Mouse (Mus musculus) CD4-positive helper T cell, adult 2 months (primary cell): Measurements from ENCODE around the gene Ier5.

Experiments used
- DNase-seq: peaks from one replicate; pipeline ENCODE4 v3.0.0-alpha.2; 2012; ENCODE audit warnings: low read depth, missing footprints, low spot score

Ier5 gene

DNA sequence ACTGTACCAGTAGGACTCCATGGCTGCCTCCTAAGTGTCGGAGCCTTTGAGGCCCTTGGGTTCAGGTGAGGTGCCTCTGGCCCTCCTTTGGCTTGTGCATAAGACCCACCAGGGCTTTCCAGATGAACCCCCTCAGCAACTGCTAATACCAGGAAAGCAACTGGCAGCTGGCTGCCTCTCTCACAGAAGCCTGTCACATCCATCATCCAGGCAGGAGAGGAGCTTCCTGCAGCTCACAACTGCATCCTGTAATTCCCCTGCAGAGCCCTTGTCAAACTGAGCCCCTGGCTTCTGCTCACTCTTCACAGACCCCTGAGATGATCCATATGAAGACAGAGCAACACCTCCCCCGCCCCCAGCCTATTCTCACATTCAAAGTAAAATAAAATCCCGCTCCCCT lies 21.8 kb downstream of the Ier5 start:
- no peak for DNase-seq

DNA sequence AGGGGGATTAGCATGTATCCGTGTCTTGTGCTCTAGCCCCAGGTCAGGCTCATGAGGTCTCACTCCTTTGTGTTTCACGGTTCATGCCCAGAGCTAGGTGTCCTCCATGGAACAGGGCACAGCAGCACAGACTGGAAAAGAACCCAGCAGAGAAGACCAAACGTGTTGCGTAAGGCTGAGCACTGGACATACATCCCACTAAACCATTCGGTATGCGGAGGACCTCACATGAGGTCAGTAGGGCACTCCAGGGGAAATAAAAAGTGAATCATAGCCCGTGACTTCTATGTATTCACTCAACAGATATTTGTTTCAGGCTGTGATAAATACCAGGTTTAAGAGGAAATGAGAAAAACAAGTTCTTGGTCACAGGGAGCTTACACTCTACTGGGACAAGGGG lies 23.6 kb downstream of the Ier5 start:
- no peak for DNase-seq

DNA sequence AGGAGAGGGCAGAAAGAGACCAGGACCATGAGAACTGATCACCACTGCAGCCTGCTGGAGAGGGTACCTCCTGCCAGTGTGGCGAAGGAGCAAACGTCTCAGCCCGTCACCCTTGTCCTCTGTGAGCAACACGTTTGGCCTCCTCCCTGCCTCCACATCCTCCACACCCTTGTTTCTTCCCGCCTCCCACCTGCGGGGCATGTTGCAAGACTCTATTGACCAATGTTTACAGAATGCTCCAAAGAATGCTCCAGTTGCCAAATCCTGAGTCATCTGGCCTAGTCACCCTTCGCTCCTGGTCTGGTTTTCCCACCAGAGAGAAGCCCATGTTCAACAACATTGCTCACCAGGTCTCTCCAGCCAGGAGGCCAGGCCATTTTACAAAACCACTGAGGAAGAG lies 24.6 kb downstream of the Ier5 start:
- DNase-seq = no peak

DNA sequence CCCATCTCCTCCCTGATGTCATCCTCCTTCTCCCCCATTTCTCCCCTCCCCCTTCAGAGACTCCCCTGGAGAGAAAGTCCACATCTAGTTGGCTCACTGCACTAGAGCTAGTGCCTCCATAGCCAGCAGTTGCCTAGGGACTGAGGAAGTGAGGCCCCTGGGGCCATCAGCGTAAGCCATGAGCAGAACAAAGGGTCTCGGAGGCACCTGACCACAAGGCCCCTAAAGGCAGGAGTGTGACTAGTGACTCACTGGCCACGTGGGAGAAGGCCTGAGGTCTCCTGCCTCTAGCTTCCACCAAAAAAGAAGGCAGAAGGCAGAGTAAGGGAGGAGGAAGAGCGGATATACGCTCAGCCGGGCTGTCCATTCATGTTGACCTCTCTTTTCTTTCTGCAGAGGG lies 25.5 kb downstream of the Ier5 start:
- DNase-seq = no peak

DNA sequence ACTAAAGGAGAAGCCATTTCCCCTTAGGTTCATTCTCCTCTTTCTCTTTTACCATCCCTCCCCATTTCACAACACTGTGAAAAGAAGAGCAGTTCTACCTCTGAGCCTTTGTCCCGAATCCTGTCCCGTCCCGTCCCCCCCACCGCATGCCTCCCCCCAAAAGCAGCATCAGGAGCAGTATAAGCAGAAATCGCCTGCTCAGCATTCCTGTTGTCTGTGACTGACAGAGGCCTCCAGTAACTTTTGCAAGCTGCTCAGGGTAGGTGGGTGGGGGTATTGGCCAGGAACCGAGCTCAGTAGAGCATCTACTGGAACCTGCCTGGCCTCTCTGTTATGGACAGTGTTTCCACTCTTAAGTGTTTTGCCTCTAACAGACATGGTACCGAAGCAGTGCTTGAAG lies 26.3 kb downstream of the Ier5 start:
- DNase-seq = no peak

DNA sequence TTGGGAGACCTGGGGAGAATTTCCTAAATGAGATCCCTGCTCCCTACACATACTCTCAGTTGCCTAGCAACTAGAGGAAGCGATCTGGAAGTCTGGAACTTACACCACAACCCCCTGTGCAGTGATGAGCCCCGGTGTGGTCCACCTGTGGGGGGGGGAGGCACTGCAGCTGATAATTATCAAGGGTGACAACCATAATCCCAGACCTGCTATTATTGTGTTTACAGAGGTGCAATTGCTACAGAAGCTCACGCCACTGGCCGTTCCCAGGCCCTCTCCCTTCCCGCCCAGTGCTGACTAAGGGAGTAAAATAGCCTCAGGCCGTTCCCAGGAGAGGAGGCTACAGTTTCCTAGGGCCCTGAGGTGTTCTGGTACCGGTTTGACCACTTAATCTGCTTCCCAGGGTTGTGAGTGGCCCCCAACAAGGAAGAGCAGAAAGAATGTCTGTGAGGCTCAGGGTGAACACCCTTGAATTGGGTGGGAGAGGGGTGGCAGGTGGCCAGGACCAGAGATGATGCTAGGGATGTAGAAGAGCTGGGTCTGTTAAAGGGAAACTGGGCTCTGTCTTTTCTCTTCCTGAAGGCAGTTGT lies 28.1 kb downstream of the Ier5 start:
- no peak for DNase-seq

DNA sequence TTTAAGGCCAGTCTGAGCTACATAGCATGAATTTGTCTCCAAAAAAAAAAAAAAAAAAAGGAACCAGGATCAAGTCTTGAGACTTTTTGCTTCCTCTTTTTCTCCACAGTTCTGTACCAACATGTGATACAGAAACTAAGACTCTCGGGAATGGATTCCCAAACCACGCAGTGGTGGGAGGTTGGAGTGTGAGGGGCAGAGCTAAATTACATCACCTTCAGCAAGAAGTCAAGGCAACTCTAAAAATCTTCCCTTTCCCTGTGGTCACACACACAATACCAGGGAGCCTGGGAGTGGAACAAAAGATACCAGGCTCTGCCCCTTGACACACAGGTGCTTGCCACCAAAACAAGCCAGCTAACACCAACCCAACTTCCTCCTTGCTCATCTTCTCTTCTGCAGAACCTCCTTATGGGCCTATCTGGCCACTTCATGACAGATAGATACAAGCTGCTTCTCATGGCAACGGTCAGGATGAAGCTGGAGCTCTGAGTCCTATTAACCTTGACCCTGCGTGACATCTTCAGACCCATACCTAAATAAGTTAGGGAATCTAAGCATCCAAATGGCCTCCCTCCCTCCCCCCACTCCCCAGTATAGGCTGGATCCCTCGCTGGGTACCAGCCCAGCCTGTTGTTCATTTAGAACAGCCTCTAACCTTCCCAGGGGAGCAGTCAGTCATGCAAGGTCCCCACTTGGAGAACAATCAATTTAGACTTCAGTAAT lies 28.7 kb downstream of the Ier5 start:
- DNase-seq = no peak

DNA sequence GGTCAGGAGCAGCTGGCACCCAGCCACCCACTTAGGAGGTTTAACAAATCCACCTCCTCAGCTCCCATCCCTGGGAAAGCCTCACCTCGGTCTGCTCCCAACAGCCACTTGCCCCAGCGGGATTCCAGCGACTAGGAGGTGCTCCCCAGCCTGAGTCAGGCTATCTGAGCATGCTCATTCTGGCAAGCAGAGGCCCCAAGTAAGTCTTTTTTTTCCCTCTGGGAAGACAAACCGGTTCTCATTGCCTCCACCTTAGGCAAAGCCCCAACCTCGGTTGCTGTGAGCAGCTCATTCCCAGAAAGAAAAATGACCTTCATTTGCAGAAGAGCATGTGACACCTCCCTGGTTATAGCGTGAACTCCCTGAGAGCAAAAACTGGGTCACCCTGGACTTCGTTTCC lies 29.7 kb downstream of the Ier5 start:
- no peak for DNase-seq

DNA sequence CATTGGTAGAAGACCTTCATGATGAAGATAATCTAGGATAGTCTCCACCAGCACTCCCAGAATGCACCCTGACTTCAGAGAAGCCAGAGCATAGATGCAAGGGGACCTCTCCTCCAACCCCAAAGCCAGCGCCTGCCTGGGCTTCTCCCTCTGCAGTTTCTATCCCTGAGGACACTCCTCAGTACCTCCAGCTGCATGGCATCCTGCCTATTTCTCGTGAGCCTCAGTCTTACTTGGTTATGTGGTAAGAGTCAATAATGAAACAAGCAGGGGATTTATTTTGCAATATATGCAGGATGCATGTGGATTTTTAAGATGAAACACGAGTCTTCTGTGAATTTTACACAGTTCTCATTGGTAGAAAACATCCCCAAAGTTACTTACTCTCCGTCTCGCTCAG lies 33.2 kb downstream of the Ier5 start:
- no peak for DNase-seq

DNA sequence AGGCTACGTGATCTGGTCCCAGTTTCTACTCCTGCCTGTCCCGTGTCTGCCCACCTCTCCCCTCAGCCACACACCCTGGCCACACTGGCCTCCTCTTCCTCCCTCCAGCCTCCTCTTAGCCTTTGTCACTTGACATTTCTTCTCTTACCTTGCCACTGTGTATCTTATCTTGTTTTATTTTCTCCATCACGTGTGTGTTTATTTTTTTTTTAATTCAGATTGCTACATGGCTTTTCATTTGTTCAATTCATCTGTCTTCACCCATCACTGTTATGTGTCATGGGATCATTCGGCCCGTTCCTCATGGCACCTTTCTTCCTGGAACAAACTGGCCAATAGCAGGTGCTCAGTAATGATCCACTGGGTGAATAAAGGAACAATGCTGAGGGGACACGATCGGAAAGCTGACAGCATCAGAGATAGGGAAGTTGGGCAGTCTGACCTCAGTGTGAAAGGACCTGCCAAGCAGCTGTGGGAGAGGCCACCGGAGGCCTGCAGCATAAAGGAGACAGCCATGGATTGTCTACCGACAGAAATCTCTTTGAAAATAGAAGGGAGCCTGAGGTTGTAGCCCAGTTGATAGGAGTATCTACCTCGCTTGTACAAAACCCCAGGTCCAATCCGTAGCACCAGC lies 34.3 kb downstream of the Ier5 start:
- no peak for DNase-seq

DNA sequence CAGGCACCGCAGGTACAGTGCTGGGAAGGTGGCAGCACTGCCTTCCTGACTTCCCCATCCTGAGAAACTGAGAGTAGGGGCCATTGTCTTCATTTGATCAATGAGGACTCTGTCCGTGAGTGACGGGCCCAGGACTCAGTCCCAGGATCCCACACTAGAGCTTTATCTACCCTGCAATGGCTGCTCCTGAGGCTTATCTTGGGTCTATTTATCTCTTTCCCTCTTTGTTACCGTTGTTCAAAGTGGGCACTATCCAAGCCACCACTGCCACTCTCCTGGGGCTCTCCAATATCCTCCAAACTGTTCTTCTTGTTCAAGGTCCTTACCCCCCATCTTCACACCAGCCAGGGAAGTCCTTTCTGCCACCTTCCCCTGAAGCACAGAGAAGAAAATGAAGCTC lies 34.8 kb downstream of the Ier5 start:
- DNase-seq = no peak

DNA sequence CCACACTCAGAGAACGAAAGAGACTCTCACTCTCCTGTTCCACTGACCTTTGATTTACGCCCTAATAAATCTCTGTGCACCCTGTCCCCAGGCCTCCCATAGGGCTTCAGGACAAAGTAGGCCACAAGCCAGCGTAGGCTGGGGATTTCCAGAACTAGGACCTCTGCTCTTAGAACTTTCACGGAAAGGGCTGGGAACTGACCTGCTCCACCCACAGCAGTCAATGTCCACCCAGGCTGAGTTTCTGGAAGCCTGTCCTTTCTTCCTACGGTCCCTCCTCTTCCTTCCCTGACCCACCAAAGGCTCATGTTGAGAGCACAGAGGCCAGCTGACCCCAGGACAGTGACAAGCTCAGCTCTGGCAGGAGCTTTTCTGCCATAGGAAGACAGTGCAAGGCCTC lies 35.3 kb downstream of the Ier5 start:
- no peak for DNase-seq

DNA sequence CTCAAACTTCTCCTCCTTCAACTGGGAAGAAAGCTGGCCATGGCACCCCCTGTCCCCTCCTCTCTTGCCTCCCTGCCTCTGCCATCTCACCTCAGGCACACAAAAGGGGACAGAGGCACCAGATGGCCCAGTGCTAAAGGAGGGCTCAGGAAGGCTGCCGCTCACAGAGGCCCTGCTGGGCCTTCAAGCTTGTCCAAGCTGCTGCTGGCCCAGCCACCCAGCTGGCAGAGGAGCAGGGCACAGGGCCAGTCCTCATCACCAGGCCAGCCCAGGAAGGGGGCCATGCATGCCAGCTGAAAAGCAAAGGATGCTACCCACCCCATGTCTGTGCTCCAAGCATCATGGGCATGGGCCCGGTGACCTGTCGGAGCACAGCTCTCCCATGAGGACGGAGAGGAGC lies 36.5 kb downstream of the Ier5 start:
- DNase-seq = no peak

DNA sequence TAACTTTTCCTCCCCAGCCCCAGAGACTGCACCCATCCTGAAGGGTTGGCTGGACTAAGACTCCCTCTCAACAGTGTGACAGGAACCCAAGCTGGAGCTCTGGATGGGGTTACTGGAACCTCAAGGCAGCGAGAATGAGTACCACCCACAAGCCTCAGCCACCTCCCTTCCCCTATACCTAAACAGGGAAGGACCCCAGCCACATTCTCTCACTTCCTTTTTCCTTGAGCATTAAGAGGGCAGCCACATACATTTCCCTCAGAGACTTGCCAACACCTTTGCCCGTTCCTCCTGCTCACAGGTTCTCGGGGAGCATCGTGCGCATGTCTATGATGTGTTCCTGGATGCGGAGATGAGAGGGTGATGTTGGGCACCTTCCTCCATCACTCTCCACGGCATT lies 37.4 kb downstream of the Ier5 start:
- DNase-seq = no peak

DNA sequence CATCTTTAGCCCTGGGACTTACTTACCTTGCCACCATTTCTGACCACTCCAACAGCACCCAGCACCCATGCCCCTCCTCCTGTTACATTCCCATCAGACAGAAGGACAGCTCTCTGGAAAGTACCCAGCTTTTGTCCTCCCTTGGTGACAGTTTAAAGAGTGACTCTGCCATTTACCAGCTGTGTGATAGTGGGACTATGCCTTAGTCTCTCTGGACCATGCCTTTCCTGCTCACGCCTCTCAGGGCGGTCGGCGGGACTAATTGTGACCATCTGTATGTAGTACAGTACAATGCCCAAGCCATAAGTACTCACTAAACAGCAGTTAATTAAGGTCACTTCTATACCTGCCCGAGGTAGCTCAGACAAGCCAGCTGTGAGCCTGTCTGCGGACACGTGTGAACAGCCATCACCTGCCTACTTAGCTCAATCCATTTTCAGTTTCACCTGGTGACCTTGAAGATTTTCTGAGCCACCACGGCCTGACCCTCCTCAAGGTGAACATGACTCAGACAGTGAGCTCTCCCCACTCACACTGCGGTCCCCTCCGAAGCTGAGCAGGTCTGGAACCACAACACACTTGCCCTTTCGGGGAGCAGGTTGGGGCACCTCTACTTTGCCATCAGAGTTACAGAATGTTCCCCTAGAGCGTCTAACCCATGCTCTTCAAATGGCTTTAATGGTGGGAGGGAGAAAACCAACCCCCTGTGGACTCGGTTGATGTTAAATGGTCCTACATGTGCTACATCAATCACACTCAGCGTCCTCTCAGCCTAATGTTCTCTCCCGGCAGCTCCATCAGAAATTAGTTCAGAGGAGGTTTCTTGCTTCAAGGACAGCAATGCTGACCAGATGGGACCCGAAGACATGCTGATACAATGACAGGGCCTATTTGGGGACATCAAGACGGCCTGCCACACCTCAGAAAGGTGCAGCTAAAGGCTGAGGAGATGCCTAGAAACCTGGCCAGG lies 38.3 kb downstream of the Ier5 start:
- no peak for DNase-seq

DNA sequence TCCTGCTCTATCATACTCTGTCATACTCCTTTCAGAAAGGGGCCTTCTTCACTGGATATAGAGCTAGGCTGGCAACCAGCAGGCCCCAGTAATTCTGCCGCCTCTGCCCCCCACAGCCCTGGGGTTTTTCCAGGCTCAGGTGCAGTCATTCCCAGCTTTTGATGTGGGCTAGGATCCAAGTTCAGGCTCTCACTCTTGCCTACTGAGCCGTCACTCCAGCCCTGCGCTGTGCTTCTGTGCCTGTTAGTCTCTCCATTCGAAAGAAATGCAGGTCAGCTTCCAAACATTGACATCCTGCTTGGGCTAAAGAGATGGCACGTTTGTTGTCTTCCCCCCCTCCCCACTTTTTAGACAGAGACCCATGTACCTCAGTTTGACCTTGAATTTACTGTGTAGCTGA lies 39.2 kb downstream of the Ier5 start:
- no peak for DNase-seq

DNA sequence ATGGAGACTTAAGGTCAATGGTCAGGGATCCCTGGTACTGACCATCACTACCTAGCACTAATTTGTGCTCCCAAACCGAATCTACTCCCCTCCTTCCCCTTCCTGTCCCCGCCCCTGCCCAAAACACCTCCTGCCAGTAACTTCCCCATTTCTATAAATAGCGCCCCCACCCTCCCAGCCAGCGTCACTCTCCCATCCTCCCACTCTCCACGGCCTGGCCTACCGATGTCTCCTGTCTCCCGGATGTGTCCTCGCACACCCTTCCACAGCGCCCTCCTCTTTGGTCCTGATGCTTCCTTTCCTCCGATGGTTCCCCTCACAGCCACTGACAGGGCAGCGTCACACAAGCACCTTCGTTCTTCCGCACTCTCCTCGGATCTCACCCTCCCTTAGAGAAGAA lies 39.9 kb downstream of the Ier5 start:
- peak; percentile 87 for DNase-seq

DNA sequence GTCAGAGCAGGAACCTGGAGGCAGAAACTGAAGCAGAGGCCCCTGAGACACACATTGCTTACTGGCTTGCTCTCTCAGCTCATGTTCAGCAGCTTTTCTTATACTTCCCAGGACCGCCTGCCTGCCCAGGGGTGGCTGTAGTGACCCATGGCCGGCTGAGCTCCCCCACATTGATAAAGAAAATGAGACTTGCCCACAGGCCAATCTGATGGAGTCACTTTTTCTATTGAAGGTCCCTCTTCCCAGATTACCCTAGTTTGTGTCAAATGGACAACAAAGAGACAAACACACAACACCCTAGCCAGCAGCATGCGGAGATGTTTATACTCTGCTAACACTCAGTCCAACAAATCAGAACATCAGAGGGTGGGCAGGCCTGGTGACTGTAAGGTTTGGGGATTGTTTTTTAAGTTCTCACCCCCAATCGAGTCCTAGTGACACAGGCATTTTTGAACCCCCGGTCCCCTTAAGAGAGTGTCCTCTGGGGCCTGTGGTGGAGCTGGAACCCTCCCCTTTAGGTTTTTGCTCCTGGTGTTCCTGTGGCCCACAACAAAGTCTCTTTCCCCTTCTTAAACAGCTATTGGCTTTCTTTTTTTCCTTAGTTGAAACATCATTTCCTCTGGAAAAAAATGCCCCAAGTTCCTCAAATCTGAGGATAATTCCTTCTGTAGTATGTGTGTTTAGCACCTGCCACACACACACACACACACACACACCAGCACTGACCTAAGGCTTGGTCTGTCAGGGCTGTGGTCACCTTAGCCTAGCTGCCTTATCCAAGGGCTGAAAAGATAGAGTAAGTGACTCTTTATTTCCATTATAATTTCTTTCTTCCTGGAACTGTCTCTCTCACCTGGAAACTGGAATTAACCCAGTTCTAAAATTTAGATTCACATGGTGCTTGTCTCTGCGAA lies 41.1 kb downstream of the Ier5 start:
- DNase-seq = no peak

DNA sequence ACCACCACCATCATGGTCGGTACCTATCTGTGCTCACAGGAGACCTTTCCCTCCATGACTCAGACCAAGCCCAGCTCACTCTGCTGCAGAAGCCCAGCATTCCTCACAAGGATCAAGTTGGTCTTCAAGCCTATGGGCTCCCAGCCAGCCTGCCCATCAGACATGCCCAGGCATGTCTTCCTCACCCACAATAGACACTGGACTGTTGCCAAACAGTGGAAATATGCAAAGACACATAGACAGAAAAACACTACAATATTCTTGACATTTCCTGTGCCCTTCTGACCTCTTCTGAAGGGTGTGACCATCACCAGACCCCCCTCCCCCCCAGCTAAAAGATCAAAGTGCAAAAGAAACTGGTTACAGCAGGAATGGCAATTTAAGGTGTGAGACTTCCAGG lies 43.3 kb downstream of the Ier5 start:
- peak; percentile 32 for DNase-seq

DNA sequence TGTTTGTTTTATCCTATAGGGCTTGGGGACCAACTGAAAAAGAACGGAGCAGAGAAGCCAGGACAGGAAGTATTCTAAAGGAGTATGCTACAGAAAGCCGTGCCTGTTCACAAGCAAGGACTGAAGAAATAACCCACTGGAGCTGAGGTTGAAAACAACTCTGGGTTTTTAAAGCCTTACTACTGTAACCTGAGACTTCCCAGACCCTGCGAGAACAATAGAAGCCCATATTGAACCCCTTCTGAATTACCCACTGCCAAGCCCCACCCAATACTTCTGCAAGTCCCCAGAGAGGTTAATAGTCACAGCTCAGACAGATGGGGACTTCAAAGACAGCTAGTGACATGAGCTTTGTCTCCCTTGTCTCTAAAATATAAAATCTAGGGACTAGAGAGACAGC lies 44.4 kb downstream of the Ier5 start:
- DNase-seq = no peak

DNA sequence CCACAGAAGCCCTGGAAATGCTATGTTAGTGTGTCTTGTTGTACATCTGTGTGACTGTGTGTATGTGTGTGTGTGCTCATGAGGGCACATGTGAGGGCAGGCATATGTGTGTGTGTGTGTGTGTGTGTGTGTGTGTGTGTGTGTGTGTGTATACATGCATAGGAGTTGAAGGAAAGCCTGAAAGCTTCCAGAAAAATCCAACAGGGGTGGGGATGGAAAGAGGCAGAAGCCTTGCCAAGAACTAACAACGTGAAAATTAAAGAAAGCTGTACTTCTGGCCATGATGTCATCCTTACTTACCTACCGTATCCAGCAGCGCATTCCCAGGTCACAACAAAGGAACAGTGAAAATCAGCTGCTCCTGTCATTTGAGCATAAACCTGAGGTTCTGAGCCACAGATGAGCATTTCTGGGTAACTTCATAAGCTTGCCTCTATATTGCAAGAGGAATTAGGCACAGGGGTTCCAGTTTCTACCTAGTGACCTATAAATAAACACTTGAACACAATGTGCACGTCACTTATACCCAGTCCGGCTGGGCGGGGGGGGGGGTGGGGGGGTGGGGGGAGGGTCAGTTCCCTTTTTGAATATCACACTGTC lies 45.0 kb downstream of the Ier5 start:
- DNase-seq = no peak
